Mouse (Mus musculus): ENCODE data around the gene Fbxw18.
A peak's percentile ranks its signal among the peaks of the same experiment; 100 is the strongest.
"Not testable (repeated sequence)": the region's sequence is repeated elsewhere in the genome, so short reads cannot be mapped to it uniquely, and the experiment has no call there.

The Fbxw18 gene

DNA sequence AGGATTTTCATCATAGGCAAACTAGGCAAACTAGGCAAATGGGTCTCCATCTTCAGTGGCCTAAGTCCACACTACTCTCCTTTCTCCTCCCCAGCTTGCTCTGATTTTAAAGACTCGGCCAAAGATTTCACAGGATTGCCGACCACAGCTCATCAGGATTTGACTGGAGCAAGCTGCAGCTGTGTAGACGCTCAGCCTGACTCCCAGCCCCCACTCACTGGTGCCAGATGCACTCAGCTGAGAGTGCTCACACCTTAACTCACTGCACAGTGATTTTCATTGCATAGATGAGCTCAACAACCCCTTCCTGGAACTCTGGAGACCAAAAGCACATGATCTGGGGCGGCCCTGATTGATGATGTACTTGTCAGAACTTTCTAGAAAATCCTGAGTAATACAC lies at the start of gene Fbxw18:
Gene Fbxw18, minus strand, starts transcription at position 101 of the 400 bp plus-strand sequence.
- DNase-seq = not testable (repeated sequence)

DNA sequence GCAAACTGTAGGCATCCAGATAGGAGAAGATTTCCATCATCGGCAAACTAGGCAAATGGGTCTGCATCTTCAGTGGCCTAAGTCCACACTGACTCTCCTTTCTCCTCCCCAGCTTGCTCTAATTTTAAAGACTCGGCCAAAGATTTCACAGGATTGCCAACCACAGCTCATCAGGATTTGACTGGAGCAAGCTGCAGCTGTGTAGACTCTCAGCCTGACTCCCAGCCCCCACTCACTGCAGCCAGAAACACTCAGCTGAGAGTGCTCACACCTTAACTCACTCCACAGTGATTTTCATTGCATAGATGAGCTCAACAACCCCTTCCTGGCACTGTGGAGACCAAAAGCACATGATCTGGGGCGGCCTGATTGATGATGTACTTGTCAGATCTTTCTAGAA lies 43.5 kb upstream of the Fbxw18 start, which contains the start of gene Fbxw26:
Gene Fbxw26, minus strand, starts transcription at position 101 of the 400 bp plus-strand sequence.
- DNase-seq = not testable (repeated sequence)

DNA sequence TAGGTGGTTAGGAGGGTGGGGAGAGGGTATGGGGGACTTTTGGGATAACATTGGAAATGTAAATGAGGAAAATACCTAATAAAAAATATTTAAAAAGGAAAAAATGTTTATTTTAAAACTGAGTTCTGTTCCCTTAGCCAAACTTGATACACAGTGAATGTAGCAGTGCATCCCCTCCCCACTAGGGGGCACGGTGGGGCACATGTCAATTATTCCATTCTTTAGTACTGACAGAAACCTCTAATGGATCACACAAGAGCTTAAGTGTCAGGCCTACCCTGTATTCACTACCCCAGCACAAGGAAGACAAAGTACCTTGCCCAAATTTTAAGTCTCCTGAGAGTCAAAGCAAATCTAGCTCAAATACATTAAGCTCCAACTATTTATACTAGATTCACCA lies 17.2 kb downstream of the Fbxw18 start:
- DNase-seq = peak; percentile 38 to 66

DNA sequence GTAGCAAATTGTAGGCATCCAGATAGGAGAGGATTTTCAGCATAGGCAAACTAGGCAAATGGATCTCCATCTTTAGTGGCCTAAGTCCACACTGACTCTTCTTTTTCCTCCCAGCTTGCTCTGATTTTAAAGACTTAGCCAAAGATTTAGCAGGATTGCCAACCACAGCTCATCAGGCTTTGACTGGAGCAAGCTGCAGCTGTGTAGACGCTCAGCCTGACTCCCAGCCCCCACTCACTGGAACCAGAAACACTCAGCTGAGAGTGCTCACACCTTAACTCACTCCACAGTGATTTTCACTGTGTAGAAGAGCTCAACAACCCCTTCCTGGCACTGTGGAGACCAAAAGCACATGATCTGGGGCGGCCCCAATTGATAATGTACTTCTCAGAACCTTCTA lies 37.9 kb downstream of the Fbxw18 start, which contains the start of gene Fbxw25:
Gene Fbxw25, minus strand, starts transcription at position 101 of the 400 bp plus-strand sequence.
- not testable (repeated sequence) for DNase-seq

All from cerebellum, postnatal 25 days (tissue).